Mouse (Mus musculus) C2C12 (cell line): ENCODE results near the gene Runx2. TPM values are rescaled to one million over a fixed set of nuclear protein-coding genes. Genes with fewer than 3 reads are reported as not detected.

Experiments used
- H3K27me3 ChIP-seq: one replicate; pipeline ENCODE4 v1.6.1; 2011; ENCODE audit not compliant: control insufficient read depth, insufficient read depth, insufficient read length
- H3K36me3 ChIP-seq: one replicate; pipeline ENCODE4 v1.6.1; 2011; ENCODE audit not compliant: control insufficient read depth, insufficient read depth
- H3K4me3 ChIP-seq: one replicate; pipeline ENCODE4 v1.5.1; 2011; ENCODE audit warnings: mild to moderate bottlenecking, control low read depth; ENCODE audit not compliant: poor library complexity, insufficient read depth, severe bottlenecking
- H3K79me2 ChIP-seq: one replicate; pipeline ENCODE4 v1.6.1; 2011; ENCODE audit not compliant: control insufficient read depth, insufficient read depth
- H3K79me3 ChIP-seq: one replicate; pipeline ENCODE4 v1.6.1; 2011; ENCODE audit warnings: low read depth, control low read depth
- H3ac ChIP-seq: one replicate; pipeline ENCODE3; 2011; ENCODE audit warnings: low read depth; ENCODE audit not compliant: control insufficient read depth, insufficient read length
- CEBPB ChIP-seq: IDR thresholded peaks from one replicate; pipeline ENCODE4 v1.6.1; 2011; ENCODE audit warnings: low read depth, mild to moderate bottlenecking, control low read depth, moderate library complexity
- CTCF ChIP-seq: IDR thresholded peaks from one replicate; pipeline ENCODE4 v1.5.1; 2011; ENCODE audit not compliant: control insufficient read depth, insufficient read depth, insufficient read length
- FOSL1 ChIP-seq: IDR thresholded peaks from one replicate; pipeline ENCODE4 v1.8.0; 2011; ENCODE audit warnings: mild to moderate bottlenecking, low read length; ENCODE audit not compliant: poor library complexity, insufficient read depth, severe bottlenecking
- MAX ChIP-seq: IDR thresholded peaks from one replicate; pipeline ENCODE4 v1.6.1; 2011; ENCODE audit warnings: mild to moderate bottlenecking, control low read depth
- MYOD1 ChIP-seq: IDR thresholded peaks from one replicate; pipeline ENCODE4 v1.6.1; 2011; ENCODE audit warnings: low read depth; ENCODE audit not compliant: control insufficient read depth, insufficient read length
- MYOG ChIP-seq: IDR thresholded peaks from one replicate; pipeline ENCODE4 v1.6.1; 2011; ENCODE audit not compliant: control insufficient read depth, insufficient read length; ENCODE audit errors: extremely low read depth
- USF1 ChIP-seq: IDR thresholded peaks from one replicate; pipeline ENCODE4 v1.6.1; 2011; ENCODE audit warnings: low read depth, mild to moderate bottlenecking, control low read depth, moderate library complexity
- polyA plus RNA-seq: library from polyadenylated mRNA; unstranded; fragments of >200 nt; fragmentation: generic; extraction: Trizol; gene quantifications from one replicate; pipeline ENCODE4 v1.2.1, GENCODE M21; 2012; ENCODE audit warnings: missing spikeins

Runx2 gene
- polyA plus RNA-seq, 1 experiment = 16.6 TPM

- peaks cover 70% of the 10 kb centered on the region for H3K79me3 ChIP-seq
- H3ac ChIP-seq = peak overlapping the region; percentile 38
These were observed 77.1 kb downstream of the Runx2 start for GRCm38 (mm10) chr17:44737275-44738120.

GRCm38 (mm10) chr17:44735991-44736561 is 78.5 kb downstream of the Runx2 start:
- peaks cover 100% of the 10 kb centered on the region for H3K79me2 ChIP-seq
- peaks cover 13% of the 10 kb centered on the region for H3K36me3 ChIP-seq
- no peaks in the 10 kb centered on the region for H3K27me3 ChIP-seq
- H3K79me3 ChIP-seq = peaks cover 84% of the 10 kb centered on the region
- TF ChIP-seq USF1 (no peak), CTCF (peak; percentile 57)
- H3K4me3 ChIP-seq = peak overlapping the region; percentile 81
- peak overlapping the region; percentile 98 for H3ac ChIP-seq

More at GRCm38 (mm10) chr17:44737275-44738120, 77.1 kb downstream of the Runx2 start:
- no peaks in the 10 kb centered on the region for H3K27me3 ChIP-seq
- peaks cover 100% of the 10 kb centered on the region for H3K79me2 ChIP-seq
- no peak for TF ChIP-seq MYOG
- TF ChIP-seq CTCF = no peak
- no peak for TF ChIP-seq CEBPB
- TF ChIP-seq FOSL1 = no peak
- peak; percentile 86 for TF ChIP-seq MAX
- TF ChIP-seq USF1 = no peak
- no peak for TF ChIP-seq MYOD1
- peaks cover 16% of the 10 kb centered on the region for H3K36me3 ChIP-seq
- peak overlapping the region; percentile 81 for H3K4me3 ChIP-seq

GRCm38 (mm10) chr17:44735223-44735990 is 79.2 kb downstream of the Runx2 start:
- no peaks in the 10 kb centered on the region for H3K27me3 ChIP-seq

GRCm38 (mm10) chr17:44734501-44735222 is 79.9 kb downstream of the Runx2 start:
- peaks cover 84% of the 10 kb centered on the region for H3K79me3 ChIP-seq
- H3K36me3 ChIP-seq = peaks cover 4% of the 10 kb centered on the region
- H3ac ChIP-seq = peak overlapping the region; percentile 98
- H3K27me3 ChIP-seq = no peaks in the 10 kb centered on the region
- TF ChIP-seq FOSL1 (no peak), USF1 (no peak), MYOG (no peak), CTCF (peak; percentile 11)
- H3K79me2 ChIP-seq = peaks cover 100% of the 10 kb centered on the region
- peak overlapping the region; percentile 81 for H3K4me3 ChIP-seq

More at GRCm38 (mm10) chr17:44735223-44735990, 79.2 kb downstream of the Runx2 start:
- H3K36me3 ChIP-seq = peaks cover 7% of the 10 kb centered on the region
- H3ac ChIP-seq = peak overlapping the region; percentile 98
- TF ChIP-seq CEBPB (no peak), MYOD1 (no peak), MAX (no peak), FOSL1 (no peak), MYOG (no peak), USF1 (no peak), CTCF (no peak)
- H3K79me3 ChIP-seq = peaks cover 82% of the 10 kb centered on the region
- peak overlapping the region; percentile 81 for H3K4me3 ChIP-seq
- peaks cover 100% of the 10 kb centered on the region for H3K79me2 ChIP-seq

GRCm38 (mm10) chr17:44733544-44734310 is 80.9 kb downstream of the Runx2 start:
- Histone ChIP-seq H3K36me3 (peaks cover 4% of the 10 kb centered on the region), H3K27me3 (no peaks in the 10 kb centered on the region), H3K79me2 (peaks cover 100% of the 10 kb centered on the region), H3K4me3 (peak overlapping the region; percentile 81), H3ac (peak overlapping the region; percentile 98), H3K79me3 (peaks cover 84% of the 10 kb centered on the region)
- TF ChIP-seq USF1 (no peak), MAX (peak; percentile 31)
